Mouse (Mus musculus): ENCODE data around the gene Kmt5a.
A peak's percentile ranks its signal among the peaks of the same experiment; 100 is the strongest.

GRCm38 (mm10) chr5:124506731-124507359 is 67.1 kb downstream of the Kmt5a start:
- TF ChIP-seq POLR2A (IDR thresholded peaks at IDR 0.05; ENCODE audit: insufficient read length, low read depth): no peak
- peak in 1 of 3 experiments; percentile 23 for TF ChIP-seq MYOG (IDR thresholded peaks at IDR 0.05; ENCODE audit: control insufficient read depth in 1 of 3, insufficient read depth in 1 of 3, insufficient read length in 2 of 3, low read depth in 2 of 3)
- TF ChIP-seq TCF12 (IDR thresholded peaks at IDR 0.05; ENCODE audit: insufficient read depth, poor library complexity, severe bottlenecking): no peak
- no peak for TF ChIP-seq MYOD1 (IDR thresholded peaks at IDR 0.05; ENCODE audit: control insufficient read depth in 1 of 3, insufficient read length in 2 of 3, low read depth in 2 of 3)
- no peak for TF ChIP-seq POLR2AphosphoS2 (IDR thresholded peaks at IDR 0.05; ENCODE audit: insufficient read length, low read depth)
